Mouse (Mus musculus): Measurements from ENCODE around the gene Dst. TPM values are rescaled to one million over a fixed set of nuclear protein-coding genes. Genes with fewer than 3 reads are reported as not detected.
A peak's percentile ranks its signal among the peaks of the same experiment; 100 is the strongest.

Gene Dst
- polyA plus RNA-seq, 1 experiment: 55.8 TPM

GRCm38 (mm10) chr1:34005726-34006638, 98.0 kb downstream of the Dst start:
- H3K27me3 ChIP-seq (replicated peaks; ENCODE audit: control insufficient read depth, insufficient read depth, low read length): no peaks in the 10 kb centered on the region
- peak; percentile 81 for DNase-seq
- H3K36me3 ChIP-seq (ENCODE audit: control insufficient read depth, insufficient read depth, low read length): no peaks in the 10 kb centered on the region
- peak overlapping the region; percentile 56 for H3K4me3 ChIP-seq (ENCODE audit: insufficient read depth, low read depth, low read length)
- no peak overlapping the region for H3K27ac ChIP-seq (ENCODE audit: insufficient read depth, low read depth, low read length)
- 3% methylated on average over 29 of the region's 29 CpGs for WGBS
- TF ChIP-seq POLR2A (IDR thresholded peaks at IDR 0.05; ENCODE audit: low read depth, low read length): no peak
- TF ChIP-seq CTCF (conservative IDR thresholded peaks at IDR 0.05; ENCODE audit: insufficient read depth, insufficient read length, low read depth, low read length): peak; percentile 59
- peaks cover 3% of the 10 kb centered on the region; the same call in 1 of the 2 replicates for H3K4me1 ChIP-seq (ENCODE audit: control insufficient read depth, insufficient read depth, low read length)

GRCm38 (mm10) chr1:34006828-34007361, 98.9 kb downstream of the Dst start:
- no peak overlapping the region for H3K4me3 ChIP-seq (ENCODE audit: insufficient read depth, low read depth, low read length)
- no peaks in the 10 kb centered on the region for H3K36me3 ChIP-seq (ENCODE audit: control insufficient read depth, insufficient read depth, low read length)
- H3K4me1 ChIP-seq (ENCODE audit: control insufficient read depth, insufficient read depth, low read length): peaks cover 3% of the 10 kb centered on the region; the same call in 1 of the 2 replicates
- H3K27ac ChIP-seq (ENCODE audit: insufficient read depth, low read depth, low read length): no peak overlapping the region
- no peaks in the 10 kb centered on the region for H3K27me3 ChIP-seq (replicated peaks; ENCODE audit: control insufficient read depth, insufficient read depth, low read length)
- no peak for TF ChIP-seq CTCF (conservative IDR thresholded peaks at IDR 0.05; ENCODE audit: insufficient read depth, insufficient read length, low read depth, low read length)
- no peak for TF ChIP-seq POLR2A (IDR thresholded peaks at IDR 0.05; ENCODE audit: low read depth, low read length)
- WGBS: 81% methylated on average over 5 of the region's 5 CpGs
- no peak for DNase-seq

DNA sequence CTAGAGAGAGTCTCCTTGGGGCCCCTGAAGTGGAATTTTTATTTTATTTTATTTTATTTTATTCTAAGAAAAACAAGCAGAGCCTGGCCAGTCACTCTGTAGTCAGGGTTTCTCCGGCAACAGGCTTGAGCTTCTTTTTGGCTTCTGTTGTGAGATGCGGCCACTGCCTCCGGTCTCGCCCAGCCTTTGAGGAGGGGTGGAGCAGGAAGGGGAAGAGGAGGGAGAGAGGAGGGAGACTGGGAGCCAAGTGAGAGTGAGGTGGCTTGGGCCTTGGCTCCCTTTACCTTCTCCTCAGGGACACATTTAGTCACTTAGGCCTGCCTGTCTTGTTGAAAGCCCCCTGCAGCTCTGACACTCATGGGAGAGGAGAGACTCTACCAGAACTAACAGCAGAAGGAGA, 99.4 kb downstream of the Dst start:
- Histone ChIP-seq H3K27me3 (replicated peaks; ENCODE audit: control insufficient read depth, insufficient read depth, low read length) (no peaks in the 10 kb centered on the region), H3K4me1 (ENCODE audit: control insufficient read depth, insufficient read depth, low read length) (peaks cover 3% of the 10 kb centered on the region; the same call in 1 of the 2 replicates), H3K4me3 (ENCODE audit: insufficient read depth, low read depth, low read length) (no peak overlapping the region), H3K27ac (ENCODE audit: insufficient read depth, low read depth, low read length) (no peak overlapping the region), H3K36me3 (ENCODE audit: control insufficient read depth, insufficient read depth, low read length) (no peaks in the 10 kb centered on the region)
- peak; percentile 25 for DNase-seq
- WGBS: 74% methylated on average over 4 of the region's 4 CpGs
- TF ChIP-seq CTCF (conservative IDR thresholded peaks at IDR 0.05; ENCODE audit: insufficient read depth, insufficient read length, low read depth, low read length) (no peak), POLR2A (IDR thresholded peaks at IDR 0.05; ENCODE audit: low read depth, low read length) (no peak)

DNA sequence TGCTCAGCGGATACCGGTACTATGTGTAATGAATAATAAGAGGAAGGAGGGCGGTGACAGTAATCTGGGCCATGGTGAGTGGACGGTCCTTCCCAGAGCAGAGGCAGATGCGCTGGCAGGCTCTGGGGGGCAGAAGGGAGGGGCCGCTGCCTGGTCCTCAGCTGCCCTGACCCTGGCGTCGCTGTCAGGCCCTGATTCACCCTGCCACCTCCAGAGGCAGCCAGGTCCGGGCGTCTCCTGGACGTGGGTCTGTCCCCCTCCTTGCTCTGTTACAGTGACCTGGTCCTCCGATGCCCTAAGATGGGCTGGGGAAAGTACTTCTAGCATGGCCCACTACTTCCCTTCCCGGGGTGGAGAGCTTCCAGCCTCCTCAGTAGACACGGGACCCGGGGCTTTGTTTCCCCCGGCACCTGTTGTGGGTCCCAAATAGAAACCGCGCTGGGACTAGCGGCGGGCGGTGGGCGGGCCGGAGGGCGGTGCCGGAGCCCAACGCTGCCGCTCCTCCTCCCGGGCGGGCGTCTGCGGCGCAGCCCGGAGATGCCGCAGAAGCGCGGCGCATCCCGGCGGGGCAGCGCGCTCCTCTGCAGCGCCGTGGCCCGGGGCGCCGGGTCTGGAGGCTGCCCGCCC, 103.1 kb downstream of the Dst start:
- Histone ChIP-seq H3K27ac (ENCODE audit: insufficient read depth, low read depth, low read length) (no peak overlapping the region), H3K4me3 (ENCODE audit: insufficient read depth, low read depth, low read length) (peak overlapping the region; percentile 80), H3K27me3 (replicated peaks; ENCODE audit: control insufficient read depth, insufficient read depth, low read length) (no peaks in the 10 kb centered on the region; the same call in 1 of the 2 replicates), H3K36me3 (ENCODE audit: control insufficient read depth, insufficient read depth, low read length) (no peaks in the 10 kb centered on the region), H3K4me1 (ENCODE audit: control insufficient read depth, insufficient read depth, low read length) (peaks cover 3% of the 10 kb centered on the region; the same call in 1 of the 2 replicates)
- TF ChIP-seq CTCF (conservative IDR thresholded peaks at IDR 0.05; ENCODE audit: insufficient read depth, insufficient read length, low read depth, low read length) (peak; percentile 25; the same call in 1 of the 2 replicates), POLR2A (IDR thresholded peaks at IDR 0.05; ENCODE audit: low read depth, low read length) (no peak)
- DNase-seq: peak; percentile 59
- under 1% methylated on average over 45 of the region's 47 CpGs for WGBS

GRCm38 (mm10) chr1:34011821-34012271, 103.8 kb downstream of the Dst start:
- Histone ChIP-seq H3K27me3 (replicated peaks; ENCODE audit: control insufficient read depth, insufficient read depth, low read length) (no peaks in the 10 kb centered on the region; the same call in 1 of the 2 replicates), H3K4me3 (ENCODE audit: insufficient read depth, low read depth, low read length) (peak overlapping the region; percentile 80), H3K27ac (ENCODE audit: insufficient read depth, low read depth, low read length) (no peak overlapping the region), H3K4me1 (ENCODE audit: control insufficient read depth, insufficient read depth, low read length) (no peaks in the 10 kb centered on the region), H3K36me3 (ENCODE audit: control insufficient read depth, insufficient read depth, low read length) (no peaks in the 10 kb centered on the region)
- TF ChIP-seq POLR2A (IDR thresholded peaks at IDR 0.05; ENCODE audit: low read depth, low read length): no peak
- TF ChIP-seq CTCF (conservative IDR thresholded peaks at IDR 0.05; ENCODE audit: insufficient read depth, insufficient read length, low read depth, low read length): no peak
- WGBS: 8% methylated on average over 16 of the region's 16 CpGs
- DNase-seq: no peak

GRCm38 (mm10) chr1:34013490-34013889, 105.5 kb downstream of the Dst start:
- WGBS: 74% methylated on average over 5 of the region's 5 CpGs
- Histone ChIP-seq H3K4me3 (ENCODE audit: insufficient read depth, low read depth, low read length) (no peak overlapping the region), H3K27ac (ENCODE audit: insufficient read depth, low read depth, low read length) (no peak overlapping the region), H3K36me3 (ENCODE audit: control insufficient read depth, insufficient read depth, low read length) (no peaks in the 10 kb centered on the region), H3K4me1 (ENCODE audit: control insufficient read depth, insufficient read depth, low read length) (no peaks in the 10 kb centered on the region), H3K27me3 (replicated peaks; ENCODE audit: control insufficient read depth, insufficient read depth, low read length) (no peaks in the 10 kb centered on the region; the same call in 1 of the 2 replicates)
- no peak for DNase-seq
- no peak for TF ChIP-seq POLR2A (IDR thresholded peaks at IDR 0.05; ENCODE audit: low read depth, low read length)
- TF ChIP-seq CTCF (conservative IDR thresholded peaks at IDR 0.05; ENCODE audit: insufficient read depth, insufficient read length, low read depth, low read length): no peak

All from kidney, adult 2 months (tissue).